Mouse (Mus musculus): ENCODE data around the gene Nrk. TPM values are rescaled to one million over a fixed set of nuclear protein-coding genes. Genes with fewer than 3 reads are reported as not detected.

Nrk gene
- polyA plus RNA-seq (2016; fragmentation: Nextera tagmentation; extraction: Ambion mirVana) = 57.6 and 59.9 TPM in 2 replicates

GRCm38 (mm10) chrX:138914041-138914776 is at the start of gene Nrk:
Gene Nrk (plus strand): TSS chrX:138914430.
- peak; percentile 91 for ATAC-seq (ENCODE audit: insufficient number of reproducible peaks, low FRiP score)
- Histone ChIP-seq H3K27ac (ENCODE audit: poor library complexity, severe bottlenecking) (peak within 1 kb of the TSS; percentile 29), H3K36me3 (no peaks in the 10 kb centered on the region), H3K4me2 (peak within 1 kb of the TSS; percentile 82), H3K4me3 (peak within 1 kb of the TSS; percentile 60), H3K9me3 (replicated peaks) (no peaks in the 10 kb centered on the region), H3K4me1 (replicated peaks) (no peaks in the 10 kb centered on the region), H3K27me3 (replicated peaks) (no peaks in the 10 kb centered on the region), H3K9ac (peak within 1 kb of the TSS; percentile 58)
- 16% methylated on average over 46 of the region's 55 CpGs for WGBS

GRCm38 (mm10) chrX:138913366-138913765 is 864 bp upstream of the Nrk start:
- H3K27ac ChIP-seq (ENCODE audit: poor library complexity, severe bottlenecking) = peak overlapping the region; percentile 29; the same call in 1 of the 2 replicates
- H3K27me3 ChIP-seq (replicated peaks) = no peaks in the 10 kb centered on the region
- H3K4me2 ChIP-seq = peak overlapping the region; percentile 82
- H3K9me3 ChIP-seq (replicated peaks) = no peaks in the 10 kb centered on the region
- H3K36me3 ChIP-seq = no peaks in the 10 kb centered on the region
- H3K4me3 ChIP-seq = peak overlapping the region; percentile 60
- WGBS = 24% methylated on average over 8 of the region's 8 CpGs
- ATAC-seq (ENCODE audit: insufficient number of reproducible peaks, low FRiP score) = no peak
- no peaks in the 10 kb centered on the region for H3K4me1 ChIP-seq (replicated peaks)
- H3K9ac ChIP-seq = peak overlapping the region; percentile 58; the same call in 1 of the 2 replicates

- Histone ChIP-seq H3K27ac (ENCODE audit: poor library complexity, severe bottlenecking) (peak overlapping the region; percentile 29; the same call in 1 of the 2 replicates), H3K4me2 (peak overlapping the region; percentile 82), H3K4me3 (peak overlapping the region; percentile 60), H3K27me3 (replicated peaks) (no peaks in the 10 kb centered on the region), H3K9me3 (replicated peaks) (no peaks in the 10 kb centered on the region), H3K4me1 (replicated peaks) (no peaks in the 10 kb centered on the region), H3K36me3 (no peaks in the 10 kb centered on the region), H3K9ac (peak overlapping the region; percentile 58)
- WGBS = 26% methylated on average over 12 of the region's 12 CpGs
- ATAC-seq (ENCODE audit: insufficient number of reproducible peaks, low FRiP score) = peak; percentile 19; the same call in 1 of the 2 replicates
These were observed 516 bp downstream of the Nrk start for GRCm38 (mm10) chrX:138914777-138915114.

GRCm38 (mm10) chrX:138919030-138919429 is 4.8 kb downstream of the Nrk start:
- no peak for ATAC-seq (ENCODE audit: insufficient number of reproducible peaks, low FRiP score)
- no peaks in the 10 kb centered on the region for H3K4me1 ChIP-seq (replicated peaks)
- 46% methylated on average over 7 of the region's 7 CpGs for WGBS
- H3K27ac ChIP-seq (ENCODE audit: poor library complexity, severe bottlenecking) = no peak overlapping the region
- H3K4me3 ChIP-seq = no peak overlapping the region
- no peak overlapping the region for H3K9ac ChIP-seq
- H3K27me3 ChIP-seq (replicated peaks) = no peaks in the 10 kb centered on the region
- no peaks in the 10 kb centered on the region for H3K36me3 ChIP-seq
- no peak overlapping the region for H3K4me2 ChIP-seq
- no peaks in the 10 kb centered on the region for H3K9me3 ChIP-seq (replicated peaks)

- Histone ChIP-seq H3K4me3 (no peak overlapping the region), H3K9ac (no peak overlapping the region), H3K27ac (ENCODE audit: poor library complexity, severe bottlenecking) (no peak overlapping the region), H3K4me2 (no peak overlapping the region), H3K36me3 (no peaks in the 10 kb centered on the region), H3K27me3 (replicated peaks) (no peaks in the 10 kb centered on the region), H3K4me1 (replicated peaks) (no peaks in the 10 kb centered on the region), H3K9me3 (replicated peaks) (no peaks in the 10 kb centered on the region)
- no peak for ATAC-seq (ENCODE audit: insufficient number of reproducible peaks, low FRiP score)
- 80% methylated on average over 6 of the region's 6 CpGs for WGBS
These were observed 29.7 kb downstream of the Nrk start for GRCm38 (mm10) chrX:138943905-138944304.

- Histone ChIP-seq H3K4me2 (no peak overlapping the region), H3K36me3 (no peaks in the 10 kb centered on the region), H3K4me3 (no peak overlapping the region), H3K4me1 (replicated peaks) (no peaks in the 10 kb centered on the region), H3K27me3 (replicated peaks) (no peaks in the 10 kb centered on the region), H3K27ac (ENCODE audit: poor library complexity, severe bottlenecking) (no peak overlapping the region), H3K9me3 (replicated peaks) (no peaks in the 10 kb centered on the region), H3K9ac (no peak overlapping the region)
- ATAC-seq (ENCODE audit: insufficient number of reproducible peaks, low FRiP score) = no peak
- WGBS = 39% methylated on average over 3 of the region's 3 CpGs
These were observed 46.5 kb downstream of the Nrk start for GRCm38 (mm10) chrX:138960713-138961112.

GRCm38 (mm10) chrX:138978501-138978900 is 64.3 kb downstream of the Nrk start:
- WGBS = 62% methylated on average over 3 of the region's 3 CpGs
- Histone ChIP-seq H3K9me3 (replicated peaks) (no peaks in the 10 kb centered on the region), H3K36me3 (peaks cover 16% of the 10 kb centered on the region), H3K4me1 (replicated peaks) (no peaks in the 10 kb centered on the region), H3K27me3 (replicated peaks) (no peaks in the 10 kb centered on the region), H3K4me3 (no peak overlapping the region), H3K27ac (ENCODE audit: poor library complexity, severe bottlenecking) (no peak overlapping the region), H3K9ac (no peak overlapping the region), H3K4me2 (no peak overlapping the region)
- no peak for ATAC-seq (ENCODE audit: insufficient number of reproducible peaks, low FRiP score)

- peaks cover 14% of the 10 kb centered on the region for H3K36me3 ChIP-seq
- ATAC-seq (ENCODE audit: insufficient number of reproducible peaks, low FRiP score) = no peak
- no peaks in the 10 kb centered on the region for H3K4me1 ChIP-seq (replicated peaks)
- 86% methylated on average over 2 of the region's 2 CpGs for WGBS
- H3K9ac ChIP-seq = no peak overlapping the region
- no peak overlapping the region for H3K27ac ChIP-seq (ENCODE audit: poor library complexity, severe bottlenecking)
- no peak overlapping the region for H3K4me2 ChIP-seq
- H3K4me3 ChIP-seq = no peak overlapping the region
- H3K9me3 ChIP-seq (replicated peaks) = no peaks in the 10 kb centered on the region
- H3K27me3 ChIP-seq (replicated peaks) = no peaks in the 10 kb centered on the region
These were observed 65.0 kb downstream of the Nrk start for GRCm38 (mm10) chrX:138979249-138979648.

- no peak for ATAC-seq (ENCODE audit: insufficient number of reproducible peaks, low FRiP score)
- 0 out of 2 replicates have a peak, but pooled peaks cover 3% of the 10 kb centered on the region for H3K4me1 ChIP-seq (replicated peaks)
- H3K4me3 ChIP-seq = no peak overlapping the region
- H3K27ac ChIP-seq (ENCODE audit: poor library complexity, severe bottlenecking) = no peak overlapping the region
- H3K4me2 ChIP-seq = no peak overlapping the region
- whole genome bisulfite sequencing = 56% methylated on average over 3 of the region's 3 CpGs
- H3K9me3 ChIP-seq (replicated peaks) = no peaks in the 10 kb centered on the region
- no peaks in the 10 kb centered on the region for H3K27me3 ChIP-seq (replicated peaks)
- no peak overlapping the region for H3K9ac ChIP-seq
- no peaks in the 10 kb centered on the region for H3K36me3 ChIP-seq
These were observed 100.3 kb downstream of the Nrk start for GRCm38 (mm10) chrX:139014524-139014923.

GRCm38 (mm10) chrX:139016540-139016939 is 102.3 kb downstream of the Nrk start:
- Histone ChIP-seq H3K27me3 (replicated peaks) (no peaks in the 10 kb centered on the region), H3K9me3 (replicated peaks) (no peaks in the 10 kb centered on the region), H3K27ac (ENCODE audit: poor library complexity, severe bottlenecking) (no peak overlapping the region), H3K9ac (no peak overlapping the region), H3K4me2 (no peak overlapping the region), H3K4me1 (replicated peaks) (0 out of 2 replicates have a peak, but pooled peaks cover 3% of the 10 kb centered on the region), H3K4me3 (no peak overlapping the region), H3K36me3 (no peaks in the 10 kb centered on the region)
- ATAC-seq (ENCODE audit: insufficient number of reproducible peaks, low FRiP score) = no peak
- WGBS = 42% methylated on average over 1 of the region's 1 CpGs

- H3K27ac ChIP-seq (ENCODE audit: poor library complexity, severe bottlenecking) = no peak overlapping the region
- H3K9ac ChIP-seq = no peak overlapping the region
- H3K4me3 ChIP-seq = no peak overlapping the region
- 39% methylated on average over 3 of the region's 3 CpGs for WGBS
- no peaks in the 10 kb centered on the region for H3K9me3 ChIP-seq (replicated peaks)
- no peak for ATAC-seq (ENCODE audit: insufficient number of reproducible peaks, low FRiP score)
- no peaks in the 10 kb centered on the region for H3K4me1 ChIP-seq (replicated peaks)
- H3K4me2 ChIP-seq = no peak overlapping the region
- H3K36me3 ChIP-seq = no peaks in the 10 kb centered on the region
- H3K27me3 ChIP-seq (replicated peaks) = no peaks in the 10 kb centered on the region
These were observed 112.4 kb downstream of the Nrk start for GRCm38 (mm10) chrX:139026532-139027097.
